Mouse (Mus musculus): ENCODE results near the gene Dixdc1.
"Not testable (repeated sequence)": the region's sequence is repeated elsewhere in the genome, so short reads cannot be mapped to it uniquely, and the experiment has no call there.

The Dixdc1 gene

GRCm38 (mm10) chr9:50632016-50632688 lies 107.2 kb downstream of the Dixdc1 start:
- no peaks in the 10 kb centered on the region for H3K9me3 ChIP-seq (ENCODE audit: low read length)
- H3K36me3 ChIP-seq (ENCODE audit: insufficient read depth, low read length), result peaks cover 13% of the 10 kb centered on the region
- no peak overlapping the region for H3K4me3 ChIP-seq (replicated peaks; ENCODE audit: low read length)
- no peak for TF ChIP-seq POU5F1 (IDR thresholded peaks at IDR 0.05; ENCODE audit: borderline replicate concordance, low read length)
- no peak for TF ChIP-seq CTCF (conservative IDR thresholded peaks at IDR 0.05; ENCODE audit: low read length)
- TF ChIP-seq NANOG (IDR thresholded peaks at IDR 0.05; ENCODE audit: borderline replicate concordance, low read length), result no peak
- peaks cover 4% of the 10 kb centered on the region; the same call in 1 of the 2 replicates for H3K4me1 ChIP-seq (replicated peaks; ENCODE audit: low read depth, low read length)
- no peaks in the 10 kb centered on the region for H3K27me3 ChIP-seq (ENCODE audit: insufficient read depth, low read length)

- H3K4me3 ChIP-seq (replicated peaks; ENCODE audit: low read length); H3K4me1 ChIP-seq (replicated peaks; ENCODE audit: low read depth, low read length); H3K9me3 ChIP-seq (ENCODE audit: low read length); H3K27me3 ChIP-seq (ENCODE audit: insufficient read depth, low read length); H3K36me3 ChIP-seq (ENCODE audit: insufficient read depth, low read length): not testable (repeated sequence)
Observed at GRCm38 (mm10) chr9:50630903-50631302, 108.4 kb downstream of the Dixdc1 start.

- H3K36me3 ChIP-seq (ENCODE audit: insufficient read depth, low read length), result peaks cover 26% of the 10 kb centered on the region
- H3K4me1 ChIP-seq (replicated peaks; ENCODE audit: low read depth, low read length), result peaks cover 16% of the 10 kb centered on the region
- no peaks in the 10 kb centered on the region; the same call in 1 of the 2 replicates for H3K27me3 ChIP-seq (ENCODE audit: insufficient read depth, low read length)
- H3K4me3 ChIP-seq (replicated peaks; ENCODE audit: low read length), result peak overlapping the region; percentile 99
- TF ChIP-seq NANOG (IDR thresholded peaks at IDR 0.05; ENCODE audit: borderline replicate concordance, low read length), result no peak
- no peak for TF ChIP-seq CTCF (conservative IDR thresholded peaks at IDR 0.05; ENCODE audit: low read length)
- no peak for TF ChIP-seq POU5F1 (IDR thresholded peaks at IDR 0.05; ENCODE audit: borderline replicate concordance, low read length)
- no peaks in the 10 kb centered on the region for H3K9me3 ChIP-seq (ENCODE audit: low read length)
Observed at GRCm38 (mm10) chr9:50617794-50618330, 121.5 kb downstream of the Dixdc1 start.

- H3K4me1 ChIP-seq (replicated peaks; ENCODE audit: low read depth, low read length), result peaks cover 16% of the 10 kb centered on the region
- no peaks in the 10 kb centered on the region for H3K9me3 ChIP-seq (ENCODE audit: low read length)
- no peaks in the 10 kb centered on the region for H3K27me3 ChIP-seq (ENCODE audit: insufficient read depth, low read length)
- H3K4me3 ChIP-seq (replicated peaks; ENCODE audit: low read length), result peak within 1 kb of the TSS; percentile 99
- peaks cover 35% of the 10 kb centered on the region for H3K36me3 ChIP-seq (ENCODE audit: insufficient read depth, low read length)
- TF ChIP-seq CTCF (conservative IDR thresholded peaks at IDR 0.05; ENCODE audit: low read length) (no peak), POU5F1 (IDR thresholded peaks at IDR 0.05; ENCODE audit: borderline replicate concordance, low read length) (no peak), NANOG (IDR thresholded peaks at IDR 0.05; ENCODE audit: borderline replicate concordance, low read length) (no peak)
Observed at GRCm38 (mm10) chr9:50616766-50617603, 122.3 kb downstream of the Dixdc1 start, which contains the start of the genes Pih1d2 and Nkapd1. Gene Pih1d2, plus strand, starts transcription at chr9:50617321. Gene Nkapd1, minus strand, starts transcription at chr9:50617464.

GRCm38 (mm10) chr9:50616161-50616560 lies 123.2 kb downstream of the Dixdc1 start:
- no peak for TF ChIP-seq NANOG (IDR thresholded peaks at IDR 0.05; ENCODE audit: borderline replicate concordance, low read length)
- no peak for TF ChIP-seq CTCF (conservative IDR thresholded peaks at IDR 0.05; ENCODE audit: low read length)
- no peak for TF ChIP-seq POU5F1 (IDR thresholded peaks at IDR 0.05; ENCODE audit: borderline replicate concordance, low read length)
- Histone ChIP-seq H3K4me1 (replicated peaks; ENCODE audit: low read depth, low read length) (peaks cover 16% of the 10 kb centered on the region), H3K36me3 (ENCODE audit: insufficient read depth, low read length) (peaks cover 42% of the 10 kb centered on the region), H3K9me3 (ENCODE audit: low read length) (no peaks in the 10 kb centered on the region), H3K4me3 (replicated peaks; ENCODE audit: low read length) (peak overlapping the region; percentile 99), H3K27me3 (ENCODE audit: insufficient read depth, low read length) (no peaks in the 10 kb centered on the region)
